Mouse (Mus musculus) stomach, postnatal 0 days (tissue): ENCODE measurements at regions not wholly inside any gene's neighbourhood (a gene's known extent, or its start where the extent isn't known, plus 50 kb on each side); places are given as distances from the start of the nearest gene placed in this dataset.
A peak's percentile ranks its signal among the peaks of the same experiment; 100 is the strongest.

Experiments used
- CTCF ChIP-seq: IDR thresholded peaks from 2 replicates; pipeline ENCODE4 v1.5.1; 2016; ENCODE audit warnings: antibody characterized with exemption, low read depth, mild to moderate bottlenecking, moderate library complexity
- EP300 ChIP-seq: optimal IDR thresholded peaks from 2 replicates; pipeline ENCODE3; 2016; ENCODE audit warnings: antibody characterized with exemption

GRCm38 (mm10) chr5:148701001-148701400, 148.4 kb upstream of the Ubl3 start:
- TF ChIP-seq CTCF (peak; percentile 35), EP300 (no peak)
